Mouse (Mus musculus) bone marrow macrophage, adult 2 months (primary cell): ENCODE measurements around the gene Dcaf7. TPM values are rescaled to one million over a fixed set of nuclear protein-coding genes. Genes with fewer than 3 reads are reported as not detected.

Source experiments
- H3K27ac ChIP-seq: 2 replicates; pipeline ENCODE4 v1.5.1; 2012; ENCODE audit warnings: low read depth, low read length; ENCODE audit not compliant: insufficient read depth
- H3K4me1 ChIP-seq: 2 replicates; pipeline ENCODE4 v1.6.1; 2012; ENCODE audit warnings: low read length; ENCODE audit not compliant: control insufficient read depth, insufficient read depth
- H3K4me3 ChIP-seq: 2 replicates; pipeline ENCODE4 v1.5.1; 2012; ENCODE audit warnings: mild to moderate bottlenecking, low read length, moderate library complexity; ENCODE audit not compliant: insufficient read depth
- CTCF ChIP-seq: IDR thresholded peaks from 2 replicates; pipeline ENCODE4 v1.5.1; 2012; ENCODE audit warnings: low read depth, mild to moderate bottlenecking, low read length, moderate library complexity
- POLR2A ChIP-seq: IDR thresholded peaks from 2 replicates; pipeline ENCODE4 v1.6.1; 2012; ENCODE audit warnings: mild to moderate bottlenecking, low read depth, low read length, borderline replicate concordance
- polyA plus RNA-seq: library from polyadenylated mRNA; stranded (reverse); fragments of >200 nt; gene quantifications from 2 replicates; pipeline ENCODE4 v1.2.4, GENCODE M21; 2012; ENCODE audit not compliant: missing spikeins, insufficient read depth, insufficient read length

Dcaf7 gene
- polyA plus RNA-seq, 1 experiment = 55.3 TPM

- TF ChIP-seq POLR2A = no peak
- H3K4me1 ChIP-seq = peaks cover 5% of the 10 kb centered on the region; the same call in 1 of the 2 replicates
- no peak overlapping the region for H3K4me3 ChIP-seq
- no peak overlapping the region for H3K27ac ChIP-seq
Measured at GRCm38 (mm10) chr11:106061311-106061710, 24.6 kb downstream of the Dcaf7 start.

- H3K4me1 ChIP-seq = peaks cover 14% of the 10 kb centered on the region
- H3K27ac ChIP-seq = no peak overlapping the region
- no peak for TF ChIP-seq POLR2A
- no peak for TF ChIP-seq CTCF
- no peak overlapping the region for H3K4me3 ChIP-seq
Measured at GRCm38 (mm10) chr11:106063756-106064155, 27.1 kb downstream of the Dcaf7 start.

- Histone ChIP-seq H3K4me3 (peak overlapping the region; percentile 92), H3K4me1 (peaks cover 14% of the 10 kb centered on the region), H3K27ac (no peak overlapping the region)
- TF ChIP-seq POLR2A (no peak), CTCF (no peak)
Measured at GRCm38 (mm10) chr11:106065073-106065922, 28.6 kb downstream of the Dcaf7 start.

- TF ChIP-seq POLR2A (no peak), CTCF (no peak)
- Histone ChIP-seq H3K4me3 (peak within 1 kb of the TSS; percentile 92), H3K4me1 (peaks cover 14% of the 10 kb centered on the region), H3K27ac (peak within 1 kb of the TSS; percentile 70)
Measured at GRCm38 (mm10) chr11:106065923-106066571, 29.4 kb downstream of the Dcaf7 start, which contains the start of gene Taco1. Gene Taco1, plus strand, starts transcription at chr11:106066061.

- peaks cover 14% of the 10 kb centered on the region for H3K4me1 ChIP-seq
Measured at GRCm38 (mm10) chr11:106066616-106067015, 29.9 kb downstream of the Dcaf7 start.

GRCm38 (mm10) chr11:106073774-106074173, 37.1 kb downstream of the Dcaf7 start:
- H3K27ac ChIP-seq = no peak overlapping the region
- H3K4me3 ChIP-seq = no peak overlapping the region
- TF ChIP-seq CTCF = no peak
- TF ChIP-seq POLR2A = no peak
- peaks cover 7% of the 10 kb centered on the region for H3K4me1 ChIP-seq

More at GRCm38 (mm10) chr11:106066616-106067015, 29.9 kb downstream of the Dcaf7 start:
- H3K4me3 ChIP-seq = peak overlapping the region; percentile 92
- H3K27ac ChIP-seq = peak overlapping the region; percentile 70

GRCm38 (mm10) chr11:106076321-106076720, 39.6 kb downstream of the Dcaf7 start:
- Histone ChIP-seq H3K27ac (no peak overlapping the region), H3K4me3 (no peak overlapping the region), H3K4me1 (peaks cover 7% of the 10 kb centered on the region)
- no peak for TF ChIP-seq POLR2A
- TF ChIP-seq CTCF = peak; percentile 86

- peak; percentile 30; the same call in 1 of the 2 replicates for TF ChIP-seq POLR2A
- no peak for TF ChIP-seq CTCF
- Histone ChIP-seq H3K4me3 (peak within 1 kb of the TSS; percentile 83), H3K4me1 (peaks cover 27% of the 10 kb centered on the region), H3K27ac (peak within 1 kb of the TSS; percentile 92)
Measured at GRCm38 (mm10) chr11:106083708-106084701, 47.3 kb downstream of the Dcaf7 start, which contains the start of gene Map3k3. Gene Map3k3, plus strand, starts transcription at chr11:106084613.

GRCm38 (mm10) chr11:106084911-106085561, 48.4 kb downstream of the Dcaf7 start:
- Histone ChIP-seq H3K4me1 (peaks cover 31% of the 10 kb centered on the region), H3K27ac (peak overlapping the region; percentile 92), H3K4me3 (peak overlapping the region; percentile 83)
- TF ChIP-seq CTCF = no peak
